Mouse (Mus musculus) liver, adult 2 months (tissue): Measurements from ENCODE around the gene Pemt. TPM values are rescaled to one million over a fixed set of nuclear protein-coding genes. Genes with fewer than 3 reads are reported as not detected.

Source experiments
- DNase-seq: peaks from one replicate; pipeline ENCODE4 v3.0.0-alpha.2; 2011; ENCODE audit warnings: low read depth, low spot score; ENCODE audit errors: extremely low read depth
- H3K27ac ChIP-seq: fragments of 200-500 bp; replicated peaks from 2 replicates; pipeline ENCODE4 v1.5.1; 2012; ENCODE audit warnings: low read depth, mild to moderate bottlenecking, control low read depth, inconsistent platforms, low read length; ENCODE audit not compliant: insufficient read depth
- H3K27me3 ChIP-seq: fragments of 200-500 bp; 2 replicates; pipeline ENCODE4 v1.6.1; 2012; ENCODE audit warnings: mild to moderate bottlenecking, moderate library complexity, low read length, inconsistent platforms; ENCODE audit not compliant: control insufficient read depth, insufficient read depth
- H3K36me3 ChIP-seq: fragments of 200-500 bp; 2 replicates; pipeline ENCODE4 v1.6.1; 2012; ENCODE audit warnings: low read length, inconsistent platforms; ENCODE audit not compliant: control insufficient read depth, insufficient read depth
- H3K4me1 ChIP-seq: fragments of 200-500 bp; 2 replicates; pipeline ENCODE4 v1.6.1; 2011; ENCODE audit warnings: low read length; ENCODE audit not compliant: control insufficient read depth, insufficient read depth
- H3K4me3 ChIP-seq: fragments of 200-500 bp; 2 replicates; pipeline ENCODE4 v1.5.1; 2011; ENCODE audit warnings: low read depth, mild to moderate bottlenecking, control low read depth, low read length, moderate library complexity; ENCODE audit not compliant: insufficient read depth
- H3K79me2 ChIP-seq: fragments of 200-500 bp; 2 replicates; pipeline ENCODE4 v1.6.1; 2012; ENCODE audit warnings: inconsistent platforms, mild to moderate bottlenecking, low read length, moderate library complexity; ENCODE audit not compliant: control insufficient read depth, insufficient read depth
- H3K9ac ChIP-seq: fragments of 200-500 bp; 2 replicates; pipeline ENCODE4 v1.6.1; 2012; ENCODE audit warnings: low read depth, mild to moderate bottlenecking, control low read depth, inconsistent platforms, low read length
- CTCF ChIP-seq: fragments of 200-500 bp; IDR thresholded peaks from 2 replicates; pipeline ENCODE4 v1.5.1; 2011; ENCODE audit warnings: low read depth, low read length, control low read depth
- POLR2A ChIP-seq: fragments of 200-500 bp; IDR thresholded peaks from 2 replicates; pipeline ENCODE4 v1.6.1; 2011; ENCODE audit warnings: low read length, control low read depth; ENCODE audit not compliant: insufficient read depth; ENCODE audit errors: extremely low read depth
- WGBS: fragments of 180-500 bp; shearing (Covaris S2); methylation state at CpG from one replicate; pipeline ENCODE4 v1.1.7; 2018; 5-methylcytosine and 5-hydroxymethylcytosine counted together
- polyA plus RNA-seq: library from polyadenylated mRNA; depleted of rRNA; stranded (reverse); fragments of >200 nt; gene quantifications from 2 replicates; pipeline ENCODE4 v1.2.3, GENCODE M21; 2012
- total RNA-seq: library from RNA; depleted of rRNA; stranded (reverse); fragments of >200 nt; gene quantifications from 2 replicates; pipeline ENCODE4 v1.2.3, GENCODE M21; 2014

Gene Pemt
- total and polyA plus RNA-seq, 2 experiments = 432 to 1,369 TPM

DNA sequence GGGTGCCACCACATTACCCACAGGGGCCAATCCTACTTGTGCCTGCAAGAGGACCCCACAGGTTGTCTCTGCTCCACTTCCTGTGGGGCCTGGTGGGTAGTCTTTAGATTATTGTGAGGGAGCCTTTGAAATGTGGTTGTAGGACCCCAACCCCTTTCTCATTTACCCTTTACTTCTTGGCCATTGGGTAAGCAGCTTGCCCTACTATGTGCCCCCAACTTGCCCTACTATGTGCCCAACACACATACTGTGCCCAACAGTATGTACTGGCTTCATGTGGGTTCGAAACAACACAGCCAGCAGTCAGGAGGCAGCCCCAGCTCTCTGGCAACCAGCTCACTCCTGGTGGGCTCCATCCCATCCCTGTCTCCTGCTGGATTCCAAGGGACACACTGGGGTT is 78.5 kb downstream of the Pemt start:
- TF ChIP-seq CTCF (no peak), POLR2A (no peak)
- no peak for DNase-seq
- H3K36me3 ChIP-seq = no peaks in the 10 kb centered on the region
- no peaks in the 10 kb centered on the region; the same call in 1 of the 2 replicates for H3K4me1 ChIP-seq
- no peaks in the 10 kb centered on the region for H3K27me3 ChIP-seq
- no peaks in the 10 kb centered on the region for H3K79me2 ChIP-seq
- no peak overlapping the region for H3K27ac ChIP-seq
- WGBS = 81% methylated on average over 1 of the region's 1 CpGs
- no peak overlapping the region for H3K4me3 ChIP-seq
- no peak overlapping the region for H3K9ac ChIP-seq

DNA sequence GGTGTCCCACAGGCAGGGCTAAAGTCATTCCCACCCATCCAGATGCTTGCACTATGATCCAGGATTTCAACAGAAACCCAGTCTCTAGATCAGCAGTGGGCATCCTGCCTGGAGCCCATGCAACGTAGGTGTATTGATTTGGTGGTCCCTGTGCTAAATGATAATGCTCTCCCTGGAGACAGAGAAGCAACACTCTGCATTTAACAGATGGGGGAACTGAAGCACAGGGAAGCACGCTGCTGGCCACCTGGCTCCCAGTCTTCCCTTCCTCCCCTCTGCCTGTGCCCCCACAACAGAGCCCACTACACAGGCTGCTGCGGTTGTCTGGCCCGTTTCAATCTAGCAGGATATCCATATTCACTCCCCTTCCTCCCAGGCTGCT is 80.2 kb downstream of the Pemt start:
- no peaks in the 10 kb centered on the region for H3K36me3 ChIP-seq
- DNase-seq = no peak
- H3K4me1 ChIP-seq = no peaks in the 10 kb centered on the region; the same call in 1 of the 2 replicates
- no peak overlapping the region for H3K27ac ChIP-seq
- H3K4me3 ChIP-seq = no peak overlapping the region
- no peak overlapping the region for H3K9ac ChIP-seq
- TF ChIP-seq POLR2A = no peak
- TF ChIP-seq CTCF = no peak
- 39% methylated on average over 4 of the region's 4 CpGs for WGBS
- H3K27me3 ChIP-seq = no peaks in the 10 kb centered on the region
- H3K79me2 ChIP-seq = no peaks in the 10 kb centered on the region

DNA sequence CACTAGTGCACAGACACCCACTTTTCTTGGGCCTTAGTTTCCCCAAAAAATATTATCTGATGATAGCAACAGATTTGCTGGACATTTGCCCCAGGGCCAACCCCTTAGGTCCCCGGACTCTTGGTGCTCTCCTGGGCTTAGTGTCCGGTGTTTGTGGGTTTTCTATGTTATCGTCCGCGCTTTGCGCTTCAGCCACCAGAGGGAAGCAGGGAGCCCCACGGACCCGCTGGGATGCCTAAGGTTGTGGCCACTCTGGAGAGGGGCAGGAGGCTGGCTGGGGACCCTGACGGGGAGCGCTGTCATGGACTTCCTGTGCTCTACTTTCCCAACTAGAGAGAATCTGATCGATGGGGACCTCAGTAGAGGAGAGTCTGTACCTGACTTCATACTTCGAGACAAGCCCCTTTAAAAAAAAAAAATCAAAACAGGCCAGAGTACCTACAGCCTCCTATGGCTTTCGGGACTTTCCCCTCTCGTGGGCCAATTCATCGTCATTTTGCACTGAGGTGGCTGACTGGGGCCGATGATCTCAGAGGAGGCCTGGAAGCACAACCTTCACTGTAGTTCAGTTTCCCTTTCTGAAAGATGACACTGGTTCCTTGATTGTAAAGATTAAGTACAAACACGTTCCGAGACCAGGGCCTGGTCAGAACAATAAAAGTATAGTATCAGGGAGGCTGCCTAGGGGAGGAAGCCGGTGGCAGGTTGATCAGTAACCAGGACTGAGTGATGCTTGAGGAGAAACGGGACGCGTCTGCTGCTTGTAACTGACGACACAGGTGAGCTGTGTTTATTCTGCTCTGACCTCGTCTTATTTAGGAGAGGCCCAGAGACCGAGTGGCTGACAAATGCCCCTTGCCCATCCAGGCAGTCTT is 80.8 kb downstream of the Pemt start:
- Histone ChIP-seq H3K27ac (0 out of 2 replicates have a peak overlapping the region, but pooled peaks have one; percentile 30), H3K79me2 (no peaks in the 10 kb centered on the region), H3K4me3 (peak overlapping the region; percentile 50), H3K36me3 (no peaks in the 10 kb centered on the region), H3K4me1 (no peaks in the 10 kb centered on the region; the same call in 1 of the 2 replicates), H3K27me3 (no peaks in the 10 kb centered on the region), H3K9ac (peak overlapping the region; percentile 68)
- WGBS = 9% methylated on average over 25 of the region's 25 CpGs
- no peak for DNase-seq
- TF ChIP-seq POLR2A (no peak), CTCF (peak; percentile 92)

DNA sequence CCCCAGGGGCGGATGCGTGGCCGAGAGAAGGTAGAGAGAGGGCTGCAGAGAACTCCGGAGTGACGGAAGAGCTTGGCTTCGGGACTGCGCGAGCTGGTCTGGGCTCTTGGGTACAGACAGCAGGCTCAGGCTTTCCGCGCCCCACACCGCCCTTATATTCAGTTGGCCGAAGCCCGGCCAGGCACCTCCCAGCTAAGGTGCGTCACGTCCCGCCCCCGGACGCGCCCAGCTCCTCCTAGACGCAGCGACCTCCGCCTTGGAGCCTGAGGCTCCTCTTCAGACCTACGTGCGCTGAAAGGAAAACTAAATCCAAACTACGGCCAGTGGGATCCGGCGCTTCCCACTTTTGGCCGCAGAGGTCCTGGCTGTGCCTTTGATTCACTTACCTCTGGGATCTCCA is 81.5 kb downstream of the Pemt start, which contains the start of gene Rasd1:
Gene Rasd1 (minus strand): TSS at position 127 of the 400 bp plus-strand sequence.
- under 1% methylated on average over 28 of the region's 28 CpGs for WGBS
- H3K4me1 ChIP-seq = no peaks in the 10 kb centered on the region; the same call in 1 of the 2 replicates
- no peaks in the 10 kb centered on the region for H3K27me3 ChIP-seq
- H3K27ac ChIP-seq = 0 out of 2 replicates have a peak within 1 kb of the TSS, but pooled peaks have one; percentile 30
- DNase-seq = peak; percentile 57
- H3K79me2 ChIP-seq = no peaks in the 10 kb centered on the region
- H3K36me3 ChIP-seq = no peaks in the 10 kb centered on the region
- peak within 1 kb of the TSS; percentile 50 for H3K4me3 ChIP-seq
- TF ChIP-seq CTCF (no peak), POLR2A (peak; percentile 58)
- H3K9ac ChIP-seq = peak within 1 kb of the TSS; percentile 68

DNA sequence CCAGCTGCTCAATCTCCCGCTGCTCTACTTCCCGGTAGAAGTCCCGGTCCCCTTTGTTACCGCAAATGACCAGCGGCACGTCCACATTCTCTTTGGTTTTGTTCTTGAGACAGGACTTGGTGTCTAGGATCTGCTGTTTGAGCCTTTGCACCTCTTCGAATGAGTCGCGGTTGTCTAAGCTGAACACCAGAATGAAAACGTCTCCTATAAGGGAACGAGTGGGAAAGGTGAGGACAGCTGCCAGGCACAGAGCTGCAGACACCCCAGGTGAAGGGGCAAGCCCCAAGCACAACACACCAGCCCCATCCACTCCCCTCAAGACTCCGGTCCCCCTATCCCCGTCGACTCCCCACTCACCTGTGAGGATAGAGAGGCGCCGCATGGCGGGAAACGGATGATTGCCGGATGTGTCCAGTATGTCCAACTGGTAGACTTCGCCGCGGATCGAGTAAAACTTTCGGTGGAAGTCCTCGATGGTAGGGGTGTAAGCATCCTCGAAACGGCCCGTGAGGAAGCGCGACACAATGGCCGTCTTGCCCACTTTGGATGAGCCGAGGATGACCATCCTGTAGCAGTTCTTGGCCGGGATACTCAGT is 82.0 kb downstream of the Pemt start:
- H3K27me3 ChIP-seq = no peaks in the 10 kb centered on the region
- no peaks in the 10 kb centered on the region for H3K36me3 ChIP-seq
- DNase-seq = no peak
- H3K4me3 ChIP-seq = peak overlapping the region; percentile 50
- 11% methylated on average over 33 of the region's 33 CpGs for WGBS
- no peak overlapping the region for H3K27ac ChIP-seq
- no peak for TF ChIP-seq POLR2A
- no peaks in the 10 kb centered on the region for H3K79me2 ChIP-seq
- H3K4me1 ChIP-seq = no peaks in the 10 kb centered on the region; the same call in 1 of the 2 replicates
- H3K9ac ChIP-seq = peak overlapping the region; percentile 68
